Mouse (Mus musculus): ENCODE measurements at regions not wholly inside any gene's neighbourhood (a gene's known extent, or its start where the extent isn't known, plus 50 kb on each side); places are given as distances from the start of the nearest gene placed in this dataset.
"Not testable (repeated sequence)": the region's sequence is repeated elsewhere in the genome, so short reads cannot be mapped to it uniquely, and the experiment has no call there.

DNA sequence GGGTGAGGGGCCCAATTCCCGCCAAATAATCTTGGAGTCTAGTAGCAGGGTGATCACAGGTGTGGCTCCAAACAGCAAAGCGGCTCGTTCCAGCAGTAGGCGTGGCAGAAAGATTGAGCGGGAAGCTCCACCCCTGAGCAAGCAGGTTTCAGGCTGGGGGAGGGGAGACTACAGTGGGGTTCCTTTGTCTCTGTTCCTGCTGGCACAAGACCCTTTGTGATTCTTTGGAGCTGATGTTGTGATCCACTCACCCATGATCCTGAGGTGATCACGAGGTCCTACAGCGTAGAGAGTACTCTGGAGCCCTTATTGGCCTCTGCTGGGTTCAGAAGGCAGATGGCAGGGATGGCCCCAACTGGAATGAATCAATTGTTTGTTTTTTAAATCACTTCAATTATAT lies 318.7 kb downstream of the Casp12 start:
- no peak overlapping the region for H3K27ac ChIP-seq (ENCODE audit: insufficient read depth, low read length)
- no peak for TF ChIP-seq CTCF (IDR thresholded peaks at IDR 0.05; ENCODE audit: extremely low read depth, insufficient read depth, low read length)
- no peak for TF ChIP-seq POLR2A (IDR thresholded peaks at IDR 0.05; ENCODE audit: extremely low read depth, insufficient read depth, low read length)
- no peaks in the 10 kb centered on the region for H3K4me1 ChIP-seq (ENCODE audit: control insufficient read depth, insufficient read depth, low read length)
- H3K4me3 ChIP-seq (ENCODE audit: insufficient read depth, low read length) = no peak overlapping the region

DNA sequence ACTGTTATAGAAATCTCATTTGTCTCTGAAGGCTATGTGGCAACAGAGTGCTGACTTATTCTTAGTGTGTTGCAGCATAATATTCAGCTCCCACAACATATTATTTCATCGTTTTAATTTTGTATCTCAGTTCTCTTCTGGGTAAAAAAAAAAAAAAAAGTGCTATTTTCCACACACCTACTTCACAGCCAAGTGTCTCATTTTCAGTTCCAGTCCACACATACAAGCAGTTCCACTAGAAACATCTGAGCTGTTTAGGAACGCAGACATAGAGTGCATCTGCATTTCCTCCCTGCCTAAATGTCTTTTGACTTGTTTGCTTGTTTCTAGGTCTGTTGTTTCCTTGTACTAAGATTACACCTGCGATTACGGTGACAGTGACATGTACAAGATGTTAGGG lies 328.3 kb downstream of the Casp12 start:
- Histone ChIP-seq H3K27ac (ENCODE audit: insufficient read depth, low read length) (no peak overlapping the region), H3K4me1 (ENCODE audit: control insufficient read depth, insufficient read depth, low read length) (no peaks in the 10 kb centered on the region), H3K4me3 (ENCODE audit: insufficient read depth, low read length) (no peak overlapping the region)
- no peak for TF ChIP-seq POLR2A (IDR thresholded peaks at IDR 0.05; ENCODE audit: extremely low read depth, insufficient read depth, low read length)
- TF ChIP-seq CTCF (IDR thresholded peaks at IDR 0.05; ENCODE audit: extremely low read depth, insufficient read depth, low read length) = no peak

DNA sequence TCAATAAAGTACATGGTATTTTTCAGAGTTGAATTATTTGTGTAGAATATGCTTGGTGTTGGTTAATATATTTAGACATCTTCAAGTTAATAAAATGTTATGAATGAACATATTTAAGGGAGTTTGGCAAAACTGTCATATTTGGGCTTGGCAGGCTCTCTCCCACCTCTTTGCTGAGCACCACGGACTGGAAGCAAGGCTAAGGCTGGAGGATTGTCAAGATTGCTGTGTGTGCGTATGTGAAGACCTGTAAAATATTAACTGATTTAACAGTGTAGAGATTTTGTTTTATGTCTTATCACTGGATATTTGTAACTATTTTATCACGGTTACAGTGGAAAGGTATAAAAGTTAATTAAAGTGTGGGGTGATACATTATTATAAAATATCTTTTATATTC lies 363.3 kb downstream of the Casp12 start:
- no peaks in the 10 kb centered on the region for H3K4me1 ChIP-seq (ENCODE audit: control insufficient read depth, insufficient read depth, low read length)
- no peak overlapping the region for H3K4me3 ChIP-seq (ENCODE audit: insufficient read depth, low read length)
- no peak for TF ChIP-seq CTCF (IDR thresholded peaks at IDR 0.05; ENCODE audit: extremely low read depth, insufficient read depth, low read length)
- no peak for TF ChIP-seq POLR2A (IDR thresholded peaks at IDR 0.05; ENCODE audit: extremely low read depth, insufficient read depth, low read length)
- no peak overlapping the region for H3K27ac ChIP-seq (ENCODE audit: insufficient read depth, low read length)

DNA sequence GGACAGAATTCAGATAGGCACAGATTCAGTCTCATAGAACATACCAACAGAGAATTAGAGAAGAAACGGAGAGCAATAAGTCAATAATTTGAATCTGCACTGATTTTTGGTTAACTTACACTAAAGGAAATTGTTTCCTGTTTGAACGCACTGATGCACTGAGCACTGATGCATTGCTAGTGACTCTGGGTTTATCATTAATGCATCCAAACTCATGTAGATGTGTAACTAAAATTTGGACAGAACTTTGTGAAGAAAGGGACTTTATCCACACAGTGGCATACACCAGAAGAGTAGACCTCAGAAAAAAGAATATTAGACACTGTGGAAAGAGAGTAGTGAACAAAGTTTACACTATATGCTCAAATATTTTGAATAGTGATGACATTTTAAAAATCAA lies 364.2 kb downstream of the Casp12 start:
- no peak overlapping the region for H3K4me3 ChIP-seq (ENCODE audit: insufficient read depth, low read length)
- no peaks in the 10 kb centered on the region for H3K4me1 ChIP-seq (ENCODE audit: control insufficient read depth, insufficient read depth, low read length)
- H3K27ac ChIP-seq (ENCODE audit: insufficient read depth, low read length) = no peak overlapping the region
- TF ChIP-seq CTCF (IDR thresholded peaks at IDR 0.05; ENCODE audit: extremely low read depth, insufficient read depth, low read length) = no peak
- TF ChIP-seq POLR2A (IDR thresholded peaks at IDR 0.05; ENCODE audit: extremely low read depth, insufficient read depth, low read length) = no peak

DNA sequence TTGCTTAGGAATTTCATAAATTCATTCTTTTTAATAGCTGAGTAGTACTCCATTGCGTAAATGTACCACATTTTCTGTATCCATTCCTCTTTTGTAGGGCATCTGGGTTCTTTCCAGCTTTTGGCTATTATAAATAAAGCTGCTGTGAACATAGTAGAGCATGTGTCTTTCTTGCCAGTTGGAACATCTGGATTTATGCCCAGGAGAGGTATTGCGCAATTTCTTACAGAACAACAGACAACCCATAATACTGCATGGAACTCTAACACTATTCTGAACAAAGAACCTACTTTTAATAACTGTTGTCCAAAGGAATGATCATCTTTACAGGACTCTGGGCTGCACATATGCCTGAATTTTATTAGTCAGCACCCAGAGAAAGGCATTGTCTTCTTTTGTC lies 373.4 kb downstream of the Casp12 start:
- not testable (repeated sequence) for H3K4me3 ChIP-seq (ENCODE audit: insufficient read depth, low read length); H3K27ac ChIP-seq (ENCODE audit: insufficient read depth, low read length); H3K4me1 ChIP-seq (ENCODE audit: control insufficient read depth, insufficient read depth, low read length)

DNA sequence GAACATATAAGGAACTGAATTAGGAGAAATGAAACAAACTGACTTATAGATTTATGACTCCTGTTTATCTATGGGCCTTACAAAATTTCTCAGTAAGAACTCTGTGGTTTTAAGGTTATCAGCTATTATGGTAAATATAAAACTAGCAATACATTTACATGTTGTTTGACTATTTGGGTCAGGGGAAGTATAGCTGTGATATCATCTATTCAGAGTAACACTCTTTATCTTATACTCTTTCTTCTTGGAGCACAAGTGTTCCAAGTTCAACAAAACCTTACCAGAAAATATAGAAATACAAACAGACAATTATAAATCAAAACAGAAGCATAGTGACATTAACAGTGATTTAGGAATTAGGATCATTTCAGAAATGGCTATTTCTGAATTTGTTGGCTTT lies 383.6 kb downstream of the Casp12 start:
- Histone ChIP-seq H3K4me3 (ENCODE audit: insufficient read depth, low read length) (no peak overlapping the region), H3K27ac (ENCODE audit: insufficient read depth, low read length) (no peak overlapping the region), H3K4me1 (ENCODE audit: control insufficient read depth, insufficient read depth, low read length) (no peaks in the 10 kb centered on the region)
- no peak for TF ChIP-seq CTCF (IDR thresholded peaks at IDR 0.05; ENCODE audit: extremely low read depth, insufficient read depth, low read length)

DNA sequence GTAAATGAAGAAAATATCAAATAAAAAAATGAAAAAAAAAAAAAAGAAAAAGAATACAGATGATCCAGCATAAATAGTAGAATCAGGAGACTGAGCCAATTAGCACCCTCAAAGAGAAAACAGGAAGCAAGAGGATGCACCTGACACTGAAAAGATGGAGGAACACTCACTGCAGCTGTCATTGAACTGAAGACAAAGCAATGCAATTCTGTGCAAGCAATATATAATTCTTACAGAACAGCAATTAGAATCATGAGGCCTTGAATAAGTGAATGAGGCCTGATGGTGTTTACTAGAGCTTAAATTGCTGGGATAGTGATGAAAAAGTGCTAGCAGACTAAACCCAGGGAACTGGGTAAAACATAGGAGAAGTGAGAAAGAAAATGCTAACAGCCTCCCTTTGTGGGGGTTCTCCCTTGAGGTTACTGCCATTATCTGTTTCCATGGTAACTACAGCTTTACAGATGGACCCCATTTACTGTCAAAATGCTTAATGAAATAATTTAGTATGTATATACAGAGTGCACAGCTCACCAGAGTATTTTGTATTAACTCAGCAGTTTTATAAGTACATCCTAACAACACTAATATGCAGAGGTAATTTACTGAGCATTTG lies 407.6 kb downstream of the Casp12 start:
- H3K4me3 ChIP-seq (ENCODE audit: insufficient read depth, low read length) = no peak overlapping the region
- TF ChIP-seq CTCF (IDR thresholded peaks at IDR 0.05; ENCODE audit: extremely low read depth, insufficient read depth, low read length) (no peak), POLR2A (IDR thresholded peaks at IDR 0.05; ENCODE audit: extremely low read depth, insufficient read depth, low read length) (no peak)
- no peak overlapping the region for H3K27ac ChIP-seq (ENCODE audit: insufficient read depth, low read length)
- H3K4me1 ChIP-seq (ENCODE audit: control insufficient read depth, insufficient read depth, low read length) = no peaks in the 10 kb centered on the region

DNA sequence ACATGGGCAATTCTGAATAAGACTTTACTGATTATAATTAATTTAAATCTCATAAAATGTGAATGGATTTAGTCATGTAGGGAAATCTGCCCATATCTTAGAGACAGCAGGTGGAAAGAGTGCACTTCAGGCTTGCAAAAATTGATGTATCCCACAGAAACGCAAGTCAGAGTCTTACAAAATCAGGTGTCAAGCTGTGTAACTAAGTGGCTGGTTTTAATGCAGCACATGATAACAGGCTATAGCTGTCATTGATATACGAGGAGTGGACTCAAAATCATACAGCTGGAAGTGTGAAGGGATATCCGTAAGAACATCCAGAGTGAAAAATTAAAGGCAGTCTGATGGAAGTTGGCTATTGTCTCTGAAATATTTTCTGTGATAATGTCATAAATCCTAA lies 408.6 kb downstream of the Casp12 start:
- TF ChIP-seq POLR2A (IDR thresholded peaks at IDR 0.05; ENCODE audit: extremely low read depth, insufficient read depth, low read length) (no peak), CTCF (IDR thresholded peaks at IDR 0.05; ENCODE audit: extremely low read depth, insufficient read depth, low read length) (no peak)
- no peak overlapping the region for H3K4me3 ChIP-seq (ENCODE audit: insufficient read depth, low read length)
- H3K4me1 ChIP-seq (ENCODE audit: control insufficient read depth, insufficient read depth, low read length) = no peaks in the 10 kb centered on the region
- no peak overlapping the region for H3K27ac ChIP-seq (ENCODE audit: insufficient read depth, low read length)

DNA sequence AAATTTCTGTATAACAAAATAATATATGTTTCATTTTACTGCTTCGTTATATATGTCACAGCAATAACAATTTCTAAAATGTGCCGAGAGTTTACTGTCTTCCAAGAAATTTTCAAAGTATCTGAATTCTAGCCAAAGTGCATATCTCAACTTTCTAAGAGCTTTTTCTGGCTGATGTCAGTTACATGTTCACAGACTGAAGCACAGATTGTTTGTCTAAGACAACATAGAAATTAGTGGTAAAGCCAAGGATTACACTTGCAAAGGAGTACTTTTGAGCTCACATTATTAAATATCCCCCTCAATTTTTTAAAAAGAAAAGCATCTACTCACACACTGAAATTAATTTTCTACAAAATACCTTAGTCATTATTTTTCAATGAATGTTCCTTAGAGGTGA lies 407.2 kb upstream of the Pdgfd start:
- no peaks in the 10 kb centered on the region for H3K4me1 ChIP-seq (ENCODE audit: control insufficient read depth, insufficient read depth, low read length)
- no peak overlapping the region for H3K27ac ChIP-seq (ENCODE audit: insufficient read depth, low read length)
- no peak overlapping the region for H3K4me3 ChIP-seq (ENCODE audit: insufficient read depth, low read length)
- TF ChIP-seq CTCF (IDR thresholded peaks at IDR 0.05; ENCODE audit: extremely low read depth, insufficient read depth, low read length) = no peak
- no peak for TF ChIP-seq POLR2A (IDR thresholded peaks at IDR 0.05; ENCODE audit: extremely low read depth, insufficient read depth, low read length)

DNA sequence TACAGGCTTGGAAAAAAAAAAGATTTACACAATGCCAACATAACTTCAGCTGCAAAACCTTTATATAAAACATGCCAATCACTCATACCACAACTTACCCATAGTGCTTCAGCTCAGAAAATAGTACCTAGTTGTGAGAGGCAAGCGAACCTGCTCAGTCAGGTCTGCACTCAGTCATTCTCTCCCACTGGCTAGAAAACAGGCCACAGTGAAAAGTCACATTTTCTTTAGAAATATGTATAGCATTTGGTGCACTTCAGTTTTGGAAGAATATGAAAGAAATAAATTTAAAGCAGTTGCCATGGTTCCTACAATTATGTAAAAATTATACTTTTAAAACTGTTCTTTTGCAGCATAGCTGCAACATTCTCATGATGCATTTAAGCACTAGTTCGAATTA lies 398.5 kb upstream of the Pdgfd start:
- H3K4me1 ChIP-seq (ENCODE audit: control insufficient read depth, insufficient read depth, low read length) = no peaks in the 10 kb centered on the region
- no peak overlapping the region for H3K4me3 ChIP-seq (ENCODE audit: insufficient read depth, low read length)
- no peak for TF ChIP-seq CTCF (IDR thresholded peaks at IDR 0.05; ENCODE audit: extremely low read depth, insufficient read depth, low read length)
- TF ChIP-seq POLR2A (IDR thresholded peaks at IDR 0.05; ENCODE audit: extremely low read depth, insufficient read depth, low read length) = no peak
- no peak overlapping the region for H3K27ac ChIP-seq (ENCODE audit: insufficient read depth, low read length)

DNA sequence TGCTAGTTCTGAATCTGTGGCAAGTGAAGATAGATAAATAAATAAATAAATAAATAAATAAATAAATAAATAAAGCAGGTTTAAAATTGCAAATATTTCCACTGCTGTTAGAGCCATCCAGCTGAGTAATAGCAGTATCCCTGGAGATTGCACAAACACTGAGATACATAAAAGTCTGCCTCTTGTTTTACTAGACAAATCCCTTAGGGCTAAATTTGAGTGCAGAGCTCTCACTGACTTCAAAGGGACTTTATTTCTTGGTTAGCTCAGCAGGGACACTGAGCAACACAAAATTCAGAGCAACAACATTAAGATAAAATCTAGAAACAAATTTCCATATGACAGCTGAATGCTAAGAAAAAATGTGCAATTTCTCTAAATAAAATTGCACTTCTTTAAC lies 397.2 kb upstream of the Pdgfd start:
- H3K4me1 ChIP-seq (ENCODE audit: control insufficient read depth, insufficient read depth, low read length) = no peaks in the 10 kb centered on the region
- H3K4me3 ChIP-seq (ENCODE audit: insufficient read depth, low read length) = no peak overlapping the region
- H3K27ac ChIP-seq (ENCODE audit: insufficient read depth, low read length) = no peak overlapping the region
- no peak for TF ChIP-seq POLR2A (IDR thresholded peaks at IDR 0.05; ENCODE audit: extremely low read depth, insufficient read depth, low read length)

Data from cortical plate, adult 2 months (tissue).